Mouse (Mus musculus): ENCODE measurements around the gene Gm3248. TPM values are rescaled to one million over a fixed set of nuclear protein-coding genes. Genes with fewer than 3 reads are reported as not detected.
"Not testable (repeated sequence)": the region's sequence is repeated elsewhere in the genome, so short reads cannot be mapped to it uniquely, and the experiment has no call there.

Gene Gm3248
- total RNA-seq (2014; rRNA removed) (0.72 and 3.3 TPM in 2 replicates), polyA plus RNA-seq (2015; fragmentation: Nextera tagmentation; extraction: Ambion mirVana) (3.4 and 3.8 TPM in 2 replicates)

DNA sequence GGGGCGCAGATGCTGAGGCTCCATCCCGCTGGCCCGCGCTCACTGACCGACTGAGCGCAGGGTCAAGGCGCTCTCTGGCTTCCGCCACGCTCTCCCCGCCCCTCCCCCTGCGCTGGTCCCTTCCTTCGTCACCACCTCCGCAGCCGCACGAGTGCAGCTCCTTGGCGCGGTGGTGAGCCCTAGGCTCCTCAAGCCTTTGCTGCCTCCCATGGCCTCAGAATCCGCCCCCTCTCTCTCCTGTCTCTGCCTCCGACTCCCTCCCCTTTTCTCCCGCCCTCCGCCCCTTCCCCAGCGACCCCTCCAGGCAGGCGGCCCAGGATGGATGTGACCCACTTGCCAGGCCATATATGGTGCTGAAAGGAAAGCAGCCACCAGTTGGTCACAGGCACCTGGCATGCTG, at the start of gene Gm3248:
Gene Gm3248, minus strand, starts transcription at position 111 of the 400 bp plus-strand sequence.
- peak within 1 kb of the TSS; percentile 57 for H3K4me2 ChIP-seq (ENCODE audit: low read depth, low read length)
- H3K9me3 ChIP-seq (ENCODE audit: low read length); ATAC-seq; H3K36me3 ChIP-seq (ENCODE audit: insufficient read depth, low read length); H3K27me3 ChIP-seq (ENCODE audit: insufficient read depth, low read length); H3K9ac ChIP-seq (replicated peaks; ENCODE audit: low read length); H3K4me1 ChIP-seq (ENCODE audit: insufficient read depth, low read length): not testable (repeated sequence)
- WGBS = 0% methylated on average over 11 of the region's 23 CpGs
- peak within 1 kb of the TSS; percentile 48 for H3K4me3 ChIP-seq (ENCODE audit: low read length)
- H3K27ac ChIP-seq = peak within 1 kb of the TSS; percentile 32; the same call in 1 of the 2 replicates
- DNase-seq (ENCODE audit: low spot score) = peak; percentile 46

DNA sequence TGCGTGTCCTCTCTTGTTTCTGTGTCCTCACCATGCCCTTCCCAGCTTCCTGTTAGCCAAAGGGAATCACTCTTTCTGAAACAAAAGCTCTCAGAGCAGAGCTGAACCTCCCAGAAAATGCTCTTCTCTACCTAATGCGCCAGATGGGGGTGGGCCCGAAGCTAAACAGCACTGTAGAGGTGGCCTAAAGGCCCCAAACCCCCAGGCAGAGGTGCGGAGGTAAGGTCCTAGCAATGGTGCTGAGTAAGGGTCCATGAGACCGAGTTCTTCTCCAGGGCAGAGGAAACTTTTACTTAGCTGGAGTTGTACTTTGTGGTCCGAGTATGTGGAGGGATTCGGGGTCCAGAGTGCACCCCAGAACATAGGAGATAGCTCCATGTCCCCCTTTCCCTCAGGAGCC, 25.6 kb upstream of the Gm3248 start:
- not testable (repeated sequence) for H3K4me1 ChIP-seq (ENCODE audit: insufficient read depth, low read length); H3K9ac ChIP-seq (replicated peaks; ENCODE audit: low read length); H3K4me3 ChIP-seq (ENCODE audit: low read length); H3K36me3 ChIP-seq (ENCODE audit: insufficient read depth, low read length); H3K27ac ChIP-seq; ATAC-seq; H3K27me3 ChIP-seq (ENCODE audit: insufficient read depth, low read length); H3K9me3 ChIP-seq (ENCODE audit: low read length); H3K4me2 ChIP-seq (ENCODE audit: low read depth, low read length); DNase-seq (ENCODE audit: low spot score)
- WGBS = 79% methylated on average over 4 of the region's 7 CpGs

DNA sequence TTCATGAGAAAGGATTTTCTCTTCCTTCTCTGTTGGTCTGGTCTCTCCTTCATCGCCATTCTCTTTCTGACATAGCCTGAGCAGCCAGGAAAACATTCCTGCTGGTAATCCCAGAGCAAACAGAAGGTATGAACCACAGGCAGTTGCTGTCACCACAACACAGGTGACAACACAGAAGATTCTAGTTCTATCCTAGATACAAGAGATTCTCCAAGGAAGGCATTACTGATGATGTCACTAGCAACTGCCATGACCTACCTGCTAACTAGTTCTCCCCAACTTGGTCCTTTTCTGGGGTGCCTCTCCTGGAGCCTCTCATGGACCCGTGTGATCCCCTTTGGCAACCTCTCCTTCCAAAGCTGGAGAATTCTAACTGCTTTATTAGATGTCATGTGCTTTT, 17.5 kb upstream of the Gm3248 start, which contains the start of gene Gm3453:
Gene Gm3453, minus strand, starts transcription at position 101 of the 400 bp plus-strand sequence.
- H3K4me1 ChIP-seq (ENCODE audit: insufficient read depth, low read length) = not testable (repeated sequence)

DNA sequence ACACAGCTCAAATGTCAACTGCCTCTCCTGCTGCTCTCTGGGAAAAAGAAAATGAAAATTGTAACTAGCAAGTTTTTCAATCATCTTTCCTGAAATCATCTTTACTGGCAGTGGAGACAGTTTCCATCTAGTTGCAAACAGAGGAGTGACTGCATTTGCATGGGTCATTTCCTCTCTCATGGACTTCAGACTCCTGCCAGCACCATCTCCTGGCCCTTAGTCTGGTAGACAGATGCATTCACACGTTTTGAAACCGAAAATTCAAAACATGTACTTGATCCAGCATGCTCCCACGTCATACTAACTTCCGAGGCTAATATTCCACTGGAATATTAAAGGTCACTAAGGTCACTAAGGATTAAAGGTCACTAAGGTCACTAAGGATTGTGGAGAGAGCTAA, 896 bp upstream of the Gm3248 start:
- H3K9me3 ChIP-seq (ENCODE audit: low read length); H3K9ac ChIP-seq (replicated peaks; ENCODE audit: low read length); ATAC-seq; DNase-seq (ENCODE audit: low spot score); H3K4me3 ChIP-seq (ENCODE audit: low read length); H3K36me3 ChIP-seq (ENCODE audit: insufficient read depth, low read length); H3K4me2 ChIP-seq (ENCODE audit: low read depth, low read length); H3K27ac ChIP-seq; H3K4me1 ChIP-seq (ENCODE audit: insufficient read depth, low read length); H3K27me3 ChIP-seq (ENCODE audit: insufficient read depth, low read length): not testable (repeated sequence)
- WGBS = 25% methylated on average over 4 of the region's 4 CpGs

More for the DNA sequence above, 17.5 kb upstream of the Gm3248 start, which contains the start of gene Gm3453:
- not testable (repeated sequence) for H3K4me2 ChIP-seq (ENCODE audit: low read depth, low read length); H3K9ac ChIP-seq (replicated peaks; ENCODE audit: low read length); H3K9me3 ChIP-seq (ENCODE audit: low read length); ATAC-seq; H3K27me3 ChIP-seq (ENCODE audit: insufficient read depth, low read length); H3K27ac ChIP-seq; H3K4me3 ChIP-seq (ENCODE audit: low read length); H3K36me3 ChIP-seq (ENCODE audit: insufficient read depth, low read length); DNase-seq (ENCODE audit: low spot score)
- 78% methylated on average over 2 of the region's 2 CpGs for WGBS

DNA sequence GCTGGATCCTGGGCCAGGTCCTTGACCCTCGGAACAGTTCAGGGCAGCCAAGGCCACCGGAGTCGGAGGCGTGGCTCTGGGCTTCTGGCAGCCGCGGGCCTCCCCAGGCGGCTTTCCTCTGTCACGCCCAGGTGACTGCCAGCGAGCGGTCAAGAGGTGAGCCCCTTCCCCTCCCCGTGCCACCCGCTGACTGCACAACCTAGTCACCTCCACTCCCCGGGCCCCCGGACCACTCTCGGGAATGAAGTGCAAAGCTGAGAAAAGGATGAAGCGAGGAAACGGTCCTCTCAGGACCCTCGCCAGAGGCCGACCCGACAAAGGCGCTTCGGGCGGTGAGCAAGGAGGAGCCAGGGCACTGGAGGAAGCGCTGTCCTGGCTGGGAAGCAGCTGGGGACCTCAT, 443 bp downstream of the Gm3248 start:
- not testable (repeated sequence) for H3K4me1 ChIP-seq (ENCODE audit: insufficient read depth, low read length); H3K9ac ChIP-seq (replicated peaks; ENCODE audit: low read length); H3K36me3 ChIP-seq (ENCODE audit: insufficient read depth, low read length); H3K9me3 ChIP-seq (ENCODE audit: low read length); H3K27ac ChIP-seq; ATAC-seq; H3K27me3 ChIP-seq (ENCODE audit: insufficient read depth, low read length)
- peak; percentile 6 for DNase-seq (ENCODE audit: low spot score)
- WGBS = under 1% methylated on average over 17 of the region's 24 CpGs
- peak overlapping the region; percentile 57 for H3K4me2 ChIP-seq (ENCODE audit: low read depth, low read length)
- H3K4me3 ChIP-seq (ENCODE audit: low read length) = peak overlapping the region; percentile 48

DNA sequence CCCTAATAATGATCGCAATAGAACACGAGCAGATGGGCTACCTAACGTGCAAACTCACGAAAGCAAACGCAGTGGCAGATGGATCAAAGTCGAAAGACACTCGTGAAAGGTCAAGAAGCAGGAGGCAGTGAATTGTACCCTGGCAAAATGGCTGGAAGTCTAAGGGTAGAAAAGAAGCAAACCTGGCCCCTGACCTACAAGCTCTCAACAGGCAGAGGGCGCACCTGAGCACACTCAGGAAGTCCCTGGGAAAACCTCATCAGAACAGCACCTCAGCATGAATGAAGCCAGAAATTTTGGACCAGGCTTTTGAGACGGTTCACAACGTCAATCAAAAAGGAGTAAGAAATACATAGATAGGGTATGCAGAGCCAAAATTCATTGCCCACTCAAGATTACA, 1.1 kb downstream of the Gm3248 start:
- whole genome bisulfite sequencing = 0% methylated on average over 3 of the region's 10 CpGs
- H3K27ac ChIP-seq; ATAC-seq; H3K4me1 ChIP-seq (ENCODE audit: insufficient read depth, low read length); H3K9me3 ChIP-seq (ENCODE audit: low read length); H3K9ac ChIP-seq (replicated peaks; ENCODE audit: low read length); H3K4me2 ChIP-seq (ENCODE audit: low read depth, low read length); H3K4me3 ChIP-seq (ENCODE audit: low read length); DNase-seq (ENCODE audit: low spot score); H3K36me3 ChIP-seq (ENCODE audit: insufficient read depth, low read length); H3K27me3 ChIP-seq (ENCODE audit: insufficient read depth, low read length): not testable (repeated sequence)
- peak; percentile 29 for TF ChIP-seq CTCF (IDR thresholded peaks at IDR 0.05; ENCODE audit: low read depth)

DNA sequence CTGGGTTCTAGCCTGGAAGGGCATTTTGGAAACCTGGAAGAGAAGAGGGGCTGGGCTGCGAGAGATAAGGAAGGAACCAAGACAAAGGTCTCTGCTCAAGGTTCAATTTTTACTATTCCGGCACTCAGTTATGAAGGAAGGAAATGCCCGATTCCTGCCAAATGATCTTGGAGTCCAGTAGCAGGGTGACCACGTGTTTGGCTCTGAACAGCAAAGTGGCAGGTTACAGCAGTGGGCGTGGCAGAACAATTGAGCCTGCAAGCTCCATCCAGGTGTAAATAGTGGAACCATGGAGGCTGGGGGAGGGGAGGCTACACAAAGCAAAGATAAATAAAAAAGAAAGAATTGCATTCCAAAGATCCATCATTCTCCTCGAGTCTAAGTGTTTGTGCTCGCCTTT, 38.3 kb downstream of the Gm3248 start:
- H3K27me3 ChIP-seq (ENCODE audit: insufficient read depth, low read length); ATAC-seq; H3K36me3 ChIP-seq (ENCODE audit: insufficient read depth, low read length); H3K4me2 ChIP-seq (ENCODE audit: low read depth, low read length); DNase-seq (ENCODE audit: low spot score); H3K27ac ChIP-seq; H3K9ac ChIP-seq (replicated peaks; ENCODE audit: low read length); H3K4me3 ChIP-seq (ENCODE audit: low read length); H3K9me3 ChIP-seq (ENCODE audit: low read length); H3K4me1 ChIP-seq (ENCODE audit: insufficient read depth, low read length): not testable (repeated sequence)
- 81% methylated on average over 7 of the region's 7 CpGs for WGBS

DNA sequence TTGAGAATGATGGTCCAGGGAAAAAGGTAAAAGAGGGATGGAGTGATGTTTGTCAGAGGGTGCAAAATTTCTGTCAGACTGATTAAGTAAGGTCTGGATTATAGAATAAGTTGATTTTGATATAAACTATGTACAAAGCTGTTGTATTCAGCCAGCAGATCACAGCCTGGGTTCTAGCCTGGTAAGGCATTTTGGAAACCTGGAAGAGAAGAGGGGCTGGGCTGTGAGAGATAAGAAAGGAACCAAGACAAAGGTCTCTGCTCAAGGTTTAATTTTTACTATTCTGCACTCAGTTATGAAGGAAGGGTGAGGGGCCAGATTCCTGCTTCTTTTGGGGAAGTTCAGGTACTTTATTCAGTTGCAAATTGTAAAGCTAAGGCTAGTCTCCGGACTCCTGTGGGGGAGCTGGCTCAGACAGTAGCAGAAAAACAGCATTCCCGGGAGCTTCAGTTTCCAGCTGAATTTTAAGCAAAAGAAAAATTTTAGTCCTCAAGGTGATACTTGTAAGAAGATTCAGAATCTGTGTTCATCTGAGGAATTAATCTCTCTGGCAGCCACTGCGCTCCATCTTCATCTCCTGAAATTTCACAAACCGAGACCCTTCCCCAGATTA, 43.1 kb downstream of the Gm3248 start:
- H3K36me3 ChIP-seq (ENCODE audit: insufficient read depth, low read length); H3K9ac ChIP-seq (replicated peaks; ENCODE audit: low read length); ATAC-seq; H3K27me3 ChIP-seq (ENCODE audit: insufficient read depth, low read length); H3K4me3 ChIP-seq (ENCODE audit: low read length); H3K9me3 ChIP-seq (ENCODE audit: low read length); DNase-seq (ENCODE audit: low spot score); H3K4me2 ChIP-seq (ENCODE audit: low read depth, low read length); H3K27ac ChIP-seq; H3K4me1 ChIP-seq (ENCODE audit: insufficient read depth, low read length): not testable (repeated sequence)
- 71% methylated on average over 4 of the region's 4 CpGs for WGBS

DNA sequence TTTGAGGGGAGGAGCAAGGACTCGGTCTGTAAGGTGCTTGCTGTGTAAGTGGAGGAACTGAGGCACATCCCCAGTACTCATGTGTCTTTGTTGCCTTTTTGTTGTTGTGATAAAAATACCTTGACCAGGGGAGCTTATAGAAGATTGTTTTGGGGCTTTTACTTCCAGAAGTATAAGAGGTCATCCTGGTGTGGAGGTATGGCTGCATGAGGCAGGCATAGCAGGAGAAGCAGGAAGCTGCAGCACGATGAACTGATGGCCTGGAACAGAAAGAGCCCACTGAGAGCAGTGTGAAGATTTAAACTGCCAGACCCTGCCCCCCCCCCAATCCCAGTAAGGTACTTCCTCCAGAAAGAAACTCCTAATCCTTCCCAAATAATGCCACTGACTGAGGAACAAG, 47.8 kb downstream of the Gm3248 start:
- H3K4me1 ChIP-seq (ENCODE audit: insufficient read depth, low read length); DNase-seq (ENCODE audit: low spot score); ATAC-seq; H3K4me3 ChIP-seq (ENCODE audit: low read length); H3K9me3 ChIP-seq (ENCODE audit: low read length); H3K9ac ChIP-seq (replicated peaks; ENCODE audit: low read length); H3K4me2 ChIP-seq (ENCODE audit: low read depth, low read length); H3K36me3 ChIP-seq (ENCODE audit: insufficient read depth, low read length); H3K27ac ChIP-seq; H3K27me3 ChIP-seq (ENCODE audit: insufficient read depth, low read length): not testable (repeated sequence)
- 80% methylated on average over 2 of the region's 2 CpGs for WGBS
